Mouse (Mus musculus) midbrain, embryonic 10.5 days (tissue): ENCODE measurements around the gene Cmtm6. TPM values are rescaled to one million over a fixed set of nuclear protein-coding genes. Genes with fewer than 3 reads are reported as not detected.

ENCODE experiments used
- DNase-seq: peaks from one replicate; pipeline ENCODE4 v3.0.0-alpha.2; 2017; ENCODE audit warnings: low spot score
- H3K27ac ChIP-seq: fragments of 300-500 bp; sonication (generic); replicated peaks from 2 replicates; pipeline ENCODE4 v1.5.1; 2016; ENCODE audit warnings: mild to moderate bottlenecking
- H3K27me3 ChIP-seq: fragments of 300-500 bp; sonication (generic); 2 replicates; pipeline ENCODE4 v1.6.1; 2016; ENCODE audit warnings: low read depth, mild to moderate bottlenecking; ENCODE audit not compliant: poor library complexity, severe bottlenecking
- H3K36me3 ChIP-seq: fragments of 300-500 bp; sonication (generic); 2 replicates; pipeline ENCODE4 v1.6.1; 2016; ENCODE audit warnings: mild to moderate bottlenecking, moderate library complexity
- H3K4me1 ChIP-seq: fragments of 300-500 bp; sonication (generic); 2 replicates; pipeline ENCODE4 v1.6.1; 2016
- H3K4me3 ChIP-seq: fragments of 300-500 bp; sonication (generic); 2 replicates; pipeline ENCODE4 v1.5.1; 2016; ENCODE audit warnings: mild to moderate bottlenecking, moderate library complexity
- H3K9me3 ChIP-seq: fragments of 300-500 bp; sonication (generic); replicated peaks from 2 replicates; pipeline ENCODE4 v1.6.1; 2016; ENCODE audit warnings: mild to moderate bottlenecking
- WGBS: fragments of 180-500 bp; shearing (Covaris S2); methylation state at CpG from one replicate; pipeline ENCODE4 v1.1.7; 2016; 5-methylcytosine and 5-hydroxymethylcytosine counted together
- polyA plus RNA-seq: library from polyadenylated mRNA; unstranded; fragments of >200 nt; fragmentation: Nextera tagmentation; extraction: Ambion mirVana; gene quantifications from 2 replicates; pipeline ENCODE4 v1.2.1, GENCODE M21; 2016

Cmtm6 gene
- polyA plus RNA-seq, 1 experiment from 2014 or later, result 27.1 TPM

GRCm38 (mm10) chr9:114736442-114736841, 5.5 kb downstream of the Cmtm6 start:
- H3K4me3 ChIP-seq, result no peak overlapping the region
- WGBS, result 82% methylated on average over 11 of the region's 11 CpGs
- no peak overlapping the region for H3K27ac ChIP-seq
- no peaks in the 10 kb centered on the region for H3K27me3 ChIP-seq
- no peaks in the 10 kb centered on the region for H3K9me3 ChIP-seq
- H3K4me1 ChIP-seq, result peaks cover 27% of the 10 kb centered on the region
- peaks cover 29% of the 10 kb centered on the region for H3K36me3 ChIP-seq
- DNase-seq, result no peak

DNA sequence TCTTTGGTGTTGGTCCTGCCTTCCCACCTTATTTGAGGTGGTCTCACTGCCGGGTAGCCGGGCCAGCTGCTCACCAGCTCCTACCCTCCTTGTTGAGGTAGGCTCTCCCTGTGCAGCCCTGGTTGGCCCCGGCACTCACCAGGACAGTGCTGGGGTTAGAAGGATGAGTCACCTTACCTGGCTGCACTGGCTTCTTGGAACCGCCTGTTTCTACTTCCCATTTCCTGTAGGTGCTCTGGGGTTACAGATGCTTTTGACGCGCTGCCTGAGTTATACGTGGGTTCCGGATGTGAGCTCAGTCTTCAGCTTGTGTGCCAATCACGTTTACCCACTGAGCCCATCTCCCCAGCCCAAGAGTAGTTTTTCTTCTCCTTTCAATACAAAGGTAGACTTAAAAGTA, 9.4 kb downstream of the Cmtm6 start:
- no peak for DNase-seq
- no peak overlapping the region for H3K4me3 ChIP-seq
- WGBS, result 91% methylated on average over 9 of the region's 9 CpGs

GRCm38 (mm10) chr9:114742731-114743130, 11.8 kb downstream of the Cmtm6 start:
- no peak overlapping the region for H3K27ac ChIP-seq
- no peaks in the 10 kb centered on the region for H3K4me1 ChIP-seq
- 89% methylated on average over 2 of the region's 2 CpGs for WGBS
- H3K9me3 ChIP-seq, result no peaks in the 10 kb centered on the region
- H3K4me3 ChIP-seq, result no peak overlapping the region
- H3K36me3 ChIP-seq, result peaks cover 60% of the 10 kb centered on the region
- H3K27me3 ChIP-seq, result no peaks in the 10 kb centered on the region
- no peak for DNase-seq

More for the DNA sequence above, 9.4 kb downstream of the Cmtm6 start:
- H3K27me3 ChIP-seq, result no peaks in the 10 kb centered on the region
- no peak overlapping the region for H3K27ac ChIP-seq
- H3K36me3 ChIP-seq, result peaks cover 49% of the 10 kb centered on the region
- no peaks in the 10 kb centered on the region for H3K9me3 ChIP-seq
- H3K4me1 ChIP-seq, result peaks cover 3% of the 10 kb centered on the region; the same call in 1 of the 2 replicates

DNA sequence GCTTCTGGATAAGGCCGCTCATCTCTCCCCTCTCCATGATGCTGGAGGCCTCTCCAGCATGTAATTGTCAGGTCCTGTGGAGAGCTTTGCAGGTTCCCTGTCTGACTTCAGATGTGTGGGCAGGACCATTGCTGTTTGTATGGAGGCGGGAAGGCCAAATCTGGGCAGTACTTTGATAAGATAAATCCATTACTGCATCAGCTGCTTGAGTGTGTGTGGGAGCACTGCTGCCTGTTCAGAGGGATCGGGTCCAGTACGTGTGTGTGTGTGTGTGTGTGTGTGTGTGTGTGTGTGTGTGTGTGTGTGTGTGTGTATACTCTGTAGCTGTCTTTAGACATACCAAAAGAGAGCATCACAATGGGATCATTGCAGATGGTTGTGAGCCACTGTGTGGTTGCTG, 14.2 kb downstream of the Cmtm6 start:
- no peaks in the 10 kb centered on the region for H3K4me1 ChIP-seq
- H3K36me3 ChIP-seq, result peaks cover 70% of the 10 kb centered on the region
- no peak overlapping the region for H3K27ac ChIP-seq
- H3K4me3 ChIP-seq, result no peak overlapping the region
- no peak for DNase-seq
- H3K9me3 ChIP-seq, result no peaks in the 10 kb centered on the region
- 89% methylated on average over 4 of the region's 4 CpGs for WGBS
- H3K27me3 ChIP-seq, result no peaks in the 10 kb centered on the region

- no peaks in the 10 kb centered on the region for H3K4me1 ChIP-seq
- 83% methylated on average over 4 of the region's 4 CpGs for WGBS
- H3K27ac ChIP-seq, result no peak overlapping the region
- peaks cover 70% of the 10 kb centered on the region for H3K36me3 ChIP-seq
- no peaks in the 10 kb centered on the region for H3K27me3 ChIP-seq
- no peaks in the 10 kb centered on the region for H3K9me3 ChIP-seq
- no peak for DNase-seq
- no peak overlapping the region for H3K4me3 ChIP-seq
Observed at GRCm38 (mm10) chr9:114745654-114746053, 14.7 kb downstream of the Cmtm6 start.

GRCm38 (mm10) chr9:114747012-114747411, 16.1 kb downstream of the Cmtm6 start:
- H3K36me3 ChIP-seq, result peaks cover 64% of the 10 kb centered on the region
- H3K4me1 ChIP-seq, result no peaks in the 10 kb centered on the region
- no peaks in the 10 kb centered on the region for H3K27me3 ChIP-seq
- 90% methylated on average over 10 of the region's 10 CpGs for WGBS
- H3K9me3 ChIP-seq, result no peaks in the 10 kb centered on the region
- H3K4me3 ChIP-seq, result no peak overlapping the region
- DNase-seq, result no peak
- H3K27ac ChIP-seq, result no peak overlapping the region

DNA sequence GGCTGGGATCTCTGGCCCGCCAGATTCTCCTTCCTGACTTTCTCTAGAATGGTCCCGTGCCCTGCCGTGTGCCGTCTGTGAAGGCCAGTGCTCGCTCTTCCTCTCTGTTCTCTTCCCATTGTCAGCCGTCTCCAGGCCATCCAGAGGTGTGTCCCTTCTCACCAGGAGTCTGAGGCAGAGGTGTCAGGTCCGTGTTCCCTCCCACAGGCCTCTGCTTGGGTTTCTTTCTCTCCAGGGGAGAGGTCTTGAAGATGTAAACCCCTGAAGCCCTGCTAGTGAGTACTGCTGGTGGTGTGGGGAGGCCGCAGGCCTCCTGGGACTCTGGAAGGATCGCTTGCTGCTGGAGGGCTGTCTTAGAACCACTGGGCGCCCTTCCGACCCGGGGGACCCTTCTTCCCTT, 16.6 kb downstream of the Cmtm6 start:
- Histone ChIP-seq H3K4me3 (no peak overlapping the region), H3K27ac (no peak overlapping the region), H3K9me3 (no peaks in the 10 kb centered on the region), H3K36me3 (peaks cover 62% of the 10 kb centered on the region), H3K4me1 (peaks cover 2% of the 10 kb centered on the region; the same call in 1 of the 2 replicates), H3K27me3 (no peaks in the 10 kb centered on the region)
- 91% methylated on average over 12 of the region's 12 CpGs for WGBS
- no peak for DNase-seq

- H3K27ac ChIP-seq, result no peak overlapping the region
- peaks cover 54% of the 10 kb centered on the region for H3K36me3 ChIP-seq
- H3K4me3 ChIP-seq, result no peak overlapping the region
- 83% methylated on average over 3 of the region's 3 CpGs for WGBS
- H3K27me3 ChIP-seq, result no peaks in the 10 kb centered on the region
- DNase-seq, result no peak
- H3K9me3 ChIP-seq, result no peaks in the 10 kb centered on the region
- H3K4me1 ChIP-seq, result peaks cover 11% of the 10 kb centered on the region
Observed at GRCm38 (mm10) chr9:114751582-114751981, 20.7 kb downstream of the Cmtm6 start.

GRCm38 (mm10) chr9:114752311-114752710, 21.4 kb downstream of the Cmtm6 start:
- H3K27me3 ChIP-seq, result no peaks in the 10 kb centered on the region
- no peak for DNase-seq
- no peaks in the 10 kb centered on the region for H3K9me3 ChIP-seq
- H3K4me3 ChIP-seq, result peak overlapping the region; percentile 57; the same call in 1 of the 2 replicates
- H3K27ac ChIP-seq, result no peak overlapping the region
- WGBS, result 75% methylated on average over 9 of the region's 9 CpGs
- peaks cover 11% of the 10 kb centered on the region for H3K4me1 ChIP-seq
- H3K36me3 ChIP-seq, result peaks cover 54% of the 10 kb centered on the region

GRCm38 (mm10) chr9:114752863-114753484, 22.1 kb downstream of the Cmtm6 start:
- Histone ChIP-seq H3K27me3 (no peaks in the 10 kb centered on the region), H3K27ac (peak overlapping the region; percentile 76), H3K9me3 (no peaks in the 10 kb centered on the region), H3K4me3 (peak overlapping the region; percentile 57), H3K4me1 (peaks cover 11% of the 10 kb centered on the region), H3K36me3 (peaks cover 51% of the 10 kb centered on the region)
- peak; percentile 88 for DNase-seq
- 9% methylated on average over 36 of the region's 36 CpGs for WGBS

DNA sequence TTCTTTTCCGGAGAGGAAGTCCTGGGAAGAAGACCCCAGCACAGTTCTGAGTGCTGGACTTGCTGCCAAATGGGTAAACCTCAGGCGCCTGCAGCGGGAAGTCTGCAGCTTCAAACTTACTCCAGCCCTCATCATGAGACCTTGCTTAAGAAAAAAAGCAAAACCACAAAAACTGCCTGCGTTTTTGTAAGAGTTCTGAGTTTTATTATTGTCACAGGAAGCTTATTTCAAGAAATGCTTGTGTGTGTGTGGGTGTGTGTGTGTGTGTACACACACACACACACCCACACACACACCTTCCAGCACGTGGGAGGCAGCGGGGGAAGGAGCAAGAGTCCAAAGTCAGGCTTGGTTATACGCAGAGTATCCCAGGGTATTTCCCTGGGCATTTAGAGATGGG, 27.4 kb downstream of the Cmtm6 start:
- H3K4me1 ChIP-seq, result peaks cover 2% of the 10 kb centered on the region
- DNase-seq, result no peak
- 87% methylated on average over 7 of the region's 7 CpGs for WGBS
- no peak overlapping the region for H3K4me3 ChIP-seq
- no peak overlapping the region for H3K27ac ChIP-seq
- peaks cover 80% of the 10 kb centered on the region for H3K36me3 ChIP-seq
- H3K27me3 ChIP-seq, result no peaks in the 10 kb centered on the region
- H3K9me3 ChIP-seq, result no peaks in the 10 kb centered on the region

- DNase-seq, result no peak
- WGBS, result 87% methylated on average over 5 of the region's 5 CpGs
- Histone ChIP-seq H3K9me3 (no peaks in the 10 kb centered on the region), H3K4me1 (no peaks in the 10 kb centered on the region), H3K27me3 (no peaks in the 10 kb centered on the region), H3K36me3 (peaks cover 82% of the 10 kb centered on the region), H3K4me3 (no peak overlapping the region), H3K27ac (no peak overlapping the region)
Observed at GRCm38 (mm10) chr9:114758801-114759200, 27.9 kb downstream of the Cmtm6 start.

GRCm38 (mm10) chr9:114759886-114760285, 29.0 kb downstream of the Cmtm6 start:
- Histone ChIP-seq H3K36me3 (peaks cover 79% of the 10 kb centered on the region), H3K4me3 (no peak overlapping the region), H3K27ac (no peak overlapping the region), H3K27me3 (no peaks in the 10 kb centered on the region), H3K9me3 (no peaks in the 10 kb centered on the region), H3K4me1 (no peaks in the 10 kb centered on the region)
- 88% methylated on average over 4 of the region's 4 CpGs for whole genome bisulfite sequencing
- no peak for DNase-seq
